Mouse (Mus musculus): ENCODE results near the gene Srd5a1.

DNA sequence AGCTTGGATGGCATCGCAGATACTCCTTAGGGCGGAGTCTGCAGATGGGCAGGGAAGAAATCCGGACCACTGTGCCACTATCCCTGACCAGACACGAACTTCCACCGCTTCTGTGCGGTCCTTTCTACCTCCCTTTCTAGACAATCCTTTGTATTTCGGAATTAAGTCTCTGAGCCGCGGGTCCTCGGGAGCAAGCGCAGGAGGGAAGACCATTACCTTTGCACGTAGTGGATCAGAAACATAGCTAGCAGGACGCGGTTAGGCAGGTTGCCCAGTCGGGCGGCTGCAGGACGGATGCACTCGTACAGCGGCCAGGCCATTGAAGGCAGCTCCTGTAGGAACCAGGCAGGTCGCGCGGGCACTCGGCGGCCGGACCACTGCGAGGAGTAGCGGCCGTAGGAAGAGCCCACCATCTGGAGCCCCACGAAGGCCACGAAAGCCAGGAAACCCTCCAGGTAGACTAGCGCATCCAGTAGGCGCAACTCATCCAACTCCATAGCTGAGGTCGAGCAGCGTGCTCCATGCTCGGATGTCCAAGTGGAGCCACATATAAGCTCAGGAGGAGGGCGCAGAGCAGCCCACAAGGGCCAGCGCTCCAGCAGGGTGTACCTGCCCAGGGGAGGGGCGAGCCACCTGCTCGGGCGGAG lies 368 bp downstream of the Srd5a1 start:
- TF ChIP-seq GATA1 (IDR thresholded peaks at IDR 0.05; ENCODE audit: borderline replicate concordance, low read length) (no peak), FLI1 (IDR thresholded peaks at IDR 0.05; ENCODE audit: low read length) (no peak)

Measured in megakaryocyte, embryonic 14.5 days (primary cell).